Mouse (Mus musculus): ENCODE measurements around the gene Gm10837.
"Not testable (repeated sequence)": the region's sequence is repeated elsewhere in the genome, so short reads cannot be mapped to it uniquely, and the experiment has no call there.

Gm10837 gene

GRCm38 (mm10) chr14:122490441-122491328 is at the start of gene Gm10837:
Gene Gm10837 (plus strand): TSS chr14:122490586.
- DNase-seq (ENCODE audit: low read depth, low spot score): no peak

DNA sequence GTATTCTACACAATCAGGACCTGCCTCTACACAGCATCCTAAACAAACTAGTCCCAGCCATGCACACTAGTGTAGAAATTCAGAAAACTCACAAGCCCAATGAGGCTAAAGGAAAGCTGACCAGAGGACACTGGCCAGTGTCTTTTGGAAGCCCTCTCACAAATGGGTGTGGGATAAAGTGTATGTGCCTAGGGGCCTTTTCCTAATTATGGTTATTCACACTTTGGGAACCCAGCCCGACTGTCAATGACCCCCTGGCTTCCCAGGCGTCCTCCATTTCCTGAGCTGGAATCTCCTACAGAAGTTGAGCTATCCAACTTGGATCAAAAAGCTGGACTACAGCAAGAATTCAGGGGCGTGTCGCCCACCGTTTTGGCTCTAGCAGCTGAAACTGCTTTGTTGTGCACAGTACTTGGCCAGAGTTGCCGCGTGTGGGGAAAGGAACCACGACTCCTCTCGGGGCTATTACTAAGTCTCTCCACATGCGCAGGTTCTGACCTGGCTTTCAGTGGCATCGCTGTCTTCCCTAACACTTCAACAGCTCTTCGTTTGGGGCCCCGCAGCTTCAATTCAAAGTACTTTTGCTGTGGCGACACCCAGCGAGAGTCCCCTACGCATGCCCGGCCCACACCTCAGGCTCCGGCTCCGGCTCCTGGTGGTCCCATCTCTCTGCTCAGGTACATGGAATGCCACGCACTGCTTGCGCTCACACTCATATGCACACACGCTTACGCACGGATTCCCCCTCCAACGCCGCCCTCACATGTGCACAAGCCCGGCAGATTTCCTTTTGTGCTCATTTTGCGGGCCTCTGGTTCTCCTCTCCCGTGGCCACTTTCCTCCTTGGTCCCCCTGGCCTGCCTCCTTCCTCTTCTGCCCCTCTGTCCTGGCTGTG is 40.5 kb upstream of the Gm10837 start:
- DNase-seq (ENCODE audit: low read depth, low spot score): no peak

DNA sequence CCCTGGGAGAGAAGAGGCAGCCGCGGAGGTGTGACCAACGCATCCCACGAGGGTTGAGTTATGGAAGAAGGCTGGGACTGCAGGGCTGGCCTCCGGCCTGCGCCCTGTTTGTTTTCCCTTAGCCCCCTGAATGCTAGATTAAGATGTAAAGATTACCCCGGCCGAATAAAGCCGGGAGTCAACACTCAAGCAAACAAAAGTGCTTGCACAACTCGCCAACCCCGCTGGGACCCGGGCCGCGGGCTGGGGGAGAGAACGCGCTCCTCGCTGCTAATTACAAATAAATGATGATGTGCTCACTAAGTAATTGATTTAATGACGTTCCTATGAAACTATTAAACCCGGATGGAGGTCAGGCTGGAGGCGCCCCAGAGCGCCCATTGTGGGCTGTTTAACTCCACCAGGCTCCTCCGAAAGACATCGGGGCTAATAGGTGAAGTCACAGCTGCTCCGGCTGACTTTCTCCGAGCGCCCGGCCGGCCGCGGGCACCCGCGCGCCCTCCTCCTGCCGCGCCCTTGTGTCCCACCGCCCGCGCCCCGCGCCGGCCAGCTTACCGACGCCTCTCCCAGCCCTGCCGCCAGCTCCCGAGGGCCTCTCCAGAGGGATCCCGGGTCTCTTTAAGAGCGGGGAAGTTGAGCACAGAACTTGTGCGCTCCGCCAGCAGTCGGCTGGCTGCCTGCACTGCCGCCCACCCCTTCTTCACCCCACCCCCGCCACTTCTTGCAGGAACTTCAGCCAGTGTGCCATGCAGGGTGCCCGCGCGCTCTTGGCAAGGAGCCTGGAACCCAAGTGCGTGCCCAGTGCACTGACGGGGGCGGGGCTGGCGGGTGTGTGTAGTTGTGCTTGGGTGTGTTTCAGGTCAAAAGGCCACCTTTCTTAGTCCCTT is 39.6 kb upstream of the Gm10837 start, which contains the start of gene Gm5089:
Gm5089 (minus strand) TSS at position 620 of the 887 bp plus-strand sequence.
- DNase-seq (ENCODE audit: low read depth, low spot score): no peak

GRCm38 (mm10) chr14:122451551-122452145 is 38.7 kb upstream of the Gm10837 start:
- no peak for DNase-seq (ENCODE audit: low read depth, low spot score)

DNA sequence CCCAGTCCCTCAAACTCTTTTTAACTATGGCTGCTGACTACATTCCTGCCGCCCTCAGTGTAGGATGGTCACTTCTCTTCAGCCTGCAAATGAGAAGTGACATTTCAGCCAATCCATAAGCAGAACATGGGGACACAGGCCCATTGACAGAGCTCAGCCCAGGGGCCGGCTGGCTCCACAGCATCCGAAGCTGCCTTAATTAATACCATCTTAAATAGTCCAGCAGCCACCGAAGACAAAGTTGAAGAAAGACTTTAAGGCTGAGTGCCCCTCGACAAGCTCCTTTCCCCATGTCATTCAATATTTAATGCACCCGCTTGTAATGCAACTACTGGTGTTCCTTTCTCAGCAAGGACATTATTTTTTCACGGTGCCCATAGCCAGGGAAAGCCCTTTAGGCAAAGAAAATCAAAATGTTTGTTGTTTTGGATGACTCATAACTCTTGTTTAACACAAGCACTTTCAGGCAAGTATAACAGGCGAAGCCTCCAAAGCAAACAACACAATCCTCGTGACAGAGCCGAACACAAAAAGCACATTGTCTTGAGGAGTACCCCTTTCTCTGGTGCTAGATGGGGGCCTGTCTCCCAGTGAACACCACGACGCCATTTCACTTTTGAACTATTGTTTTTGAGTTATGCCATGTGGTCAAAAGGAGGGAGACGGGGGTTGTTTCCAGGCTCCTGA is 37.5 kb upstream of the Gm10837 start:
- DNase-seq (ENCODE audit: low read depth, low spot score): no peak

GRCm38 (mm10) chr14:122453388-122453995 is 36.9 kb upstream of the Gm10837 start:
- no peak for DNase-seq (ENCODE audit: low read depth, low spot score)

DNA sequence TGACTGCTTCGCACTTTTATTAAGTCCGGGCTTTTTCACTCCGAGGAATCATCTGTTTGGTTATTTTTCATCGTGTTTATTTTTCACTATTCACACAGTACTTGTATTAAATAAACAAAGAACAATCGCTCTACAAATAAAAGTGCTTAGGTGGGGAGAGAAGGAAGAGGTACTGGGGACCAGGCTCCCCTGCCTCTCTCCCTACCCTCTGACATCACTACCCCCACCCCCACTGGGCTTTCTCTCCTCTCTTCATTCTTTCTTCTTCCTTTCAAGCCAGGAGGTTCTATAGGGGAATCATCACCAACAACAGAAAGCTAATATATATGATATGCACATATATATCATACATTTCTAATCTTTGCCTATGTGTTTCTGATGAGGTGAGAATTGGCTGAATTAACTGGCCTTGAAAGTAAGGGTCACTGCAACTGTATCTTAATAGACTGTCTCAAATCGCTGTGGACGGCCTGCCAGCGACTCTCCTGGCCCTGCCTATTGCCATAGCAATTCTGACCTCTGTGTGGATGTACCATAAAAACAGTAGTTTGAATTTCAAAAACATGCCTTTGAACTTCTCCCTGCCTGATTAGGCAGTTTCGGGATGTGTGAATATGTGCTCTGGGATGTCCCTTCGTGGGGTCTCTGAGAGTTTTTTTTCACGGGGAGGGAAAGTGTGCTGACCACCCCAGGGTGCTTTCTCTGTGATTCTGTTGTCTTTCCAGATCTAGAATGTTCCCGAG is 36.2 kb upstream of the Gm10837 start:
- no peak for DNase-seq (ENCODE audit: low read depth, low spot score)

DNA sequence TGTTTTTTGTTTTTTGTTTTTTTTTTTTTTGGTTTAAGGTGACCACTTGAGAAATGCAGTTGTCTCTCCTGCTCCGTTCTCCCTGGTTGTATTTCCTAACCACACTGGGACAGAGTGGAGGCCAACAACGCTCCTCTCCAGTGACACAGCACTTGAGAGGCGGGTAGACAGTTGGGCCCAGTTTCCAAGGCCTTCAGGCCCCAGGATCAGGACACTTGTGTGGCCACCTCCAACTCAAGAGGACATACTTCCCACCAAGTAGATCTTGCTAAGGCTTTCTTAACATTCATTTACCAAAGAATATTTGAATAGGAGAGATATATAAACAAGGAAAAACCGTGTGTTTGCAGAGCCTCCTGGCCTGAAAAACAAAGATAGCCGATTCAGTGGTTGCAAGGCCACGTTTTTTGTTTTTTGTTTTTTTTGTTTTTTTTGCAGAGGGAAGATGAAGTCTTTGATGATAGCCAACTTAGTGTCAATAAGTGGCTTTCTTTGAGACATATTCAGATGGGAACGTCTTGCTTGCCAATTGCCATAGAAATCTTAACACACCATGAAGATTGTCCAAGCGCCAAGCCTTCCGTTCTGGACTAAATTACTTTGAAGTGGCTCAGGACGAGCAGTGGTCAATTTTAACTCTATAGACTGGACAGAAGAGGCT is 35.4 kb upstream of the Gm10837 start:
- no peak for DNase-seq (ENCODE audit: low read depth, low spot score)

DNA sequence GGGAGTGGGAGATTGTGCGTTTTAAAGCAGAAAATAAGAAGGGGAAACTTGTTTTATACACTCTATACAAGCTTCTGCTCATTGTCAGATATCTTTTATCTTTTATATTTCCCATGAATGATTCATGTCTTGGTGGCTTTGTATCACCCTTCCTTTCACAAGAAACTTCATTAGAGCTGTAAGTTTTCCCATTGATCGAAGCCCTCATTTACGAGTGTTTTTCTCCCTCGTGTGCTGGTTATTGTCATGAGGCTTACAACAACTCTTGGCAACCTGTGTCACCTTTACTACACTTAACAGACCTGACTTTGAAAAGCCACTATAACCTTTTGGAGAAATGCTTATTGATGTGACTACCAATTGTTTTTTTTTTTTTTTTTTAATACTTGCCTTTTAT is 34.8 kb upstream of the Gm10837 start:
- DNase-seq (ENCODE audit: low read depth, low spot score): no peak

DNA sequence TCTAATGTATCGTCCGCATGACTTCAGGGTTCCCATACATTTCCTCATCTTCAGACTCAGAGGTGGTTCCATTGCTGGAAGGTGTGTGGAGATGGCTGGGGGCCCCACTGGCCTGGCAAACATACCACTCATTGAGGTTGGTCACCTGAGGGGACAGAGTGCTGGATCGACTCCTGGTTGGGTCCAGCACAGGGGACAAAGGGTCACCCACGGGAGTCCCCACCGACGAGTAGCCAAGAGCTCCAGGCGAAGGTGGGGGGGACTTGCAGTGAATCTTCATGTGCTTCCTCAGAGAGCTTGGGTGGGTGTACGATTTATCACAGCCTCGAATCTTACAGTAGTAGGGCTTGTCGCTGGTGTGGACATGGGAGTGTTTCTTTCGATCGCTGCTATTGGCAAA is 31.1 kb upstream of the Gm10837 start:
- not testable (repeated sequence) for DNase-seq (ENCODE audit: low read depth, low spot score)

GRCm38 (mm10) chr14:122459776-122460175 is 30.6 kb upstream of the Gm10837 start:
- no peak for DNase-seq (ENCODE audit: low read depth, low spot score)

GRCm38 (mm10) chr14:122460226-122460625 is 30.2 kb upstream of the Gm10837 start:
- DNase-seq (ENCODE audit: low read depth, low spot score): no peak

GRCm38 (mm10) chr14:122461500-122461899 is 28.9 kb upstream of the Gm10837 start:
- DNase-seq (ENCODE audit: low read depth, low spot score): no peak

GRCm38 (mm10) chr14:122461966-122462365 is 28.4 kb upstream of the Gm10837 start:
- DNase-seq (ENCODE audit: low read depth, low spot score): no peak

DNA sequence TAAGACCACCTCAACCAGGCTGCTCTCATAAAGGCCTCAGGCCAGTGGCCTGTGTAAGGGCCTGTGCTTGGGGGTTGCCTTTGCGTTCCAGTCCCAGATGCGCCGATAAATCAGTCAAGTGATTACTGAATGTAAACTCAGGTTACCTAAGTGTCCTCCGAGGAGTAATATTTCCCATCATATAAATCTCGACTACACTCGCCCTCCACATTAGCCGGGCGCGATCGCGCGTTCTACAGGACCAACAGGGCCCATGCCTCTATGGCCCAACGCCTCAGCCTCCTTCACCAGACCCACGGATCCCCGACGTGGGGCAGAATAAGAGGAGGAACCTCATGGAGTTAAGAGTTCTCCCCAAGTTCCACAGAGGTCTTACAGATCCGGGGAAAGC is 27.7 kb upstream of the Gm10837 start:
- no peak for DNase-seq (ENCODE audit: low read depth, low spot score)

DNA sequence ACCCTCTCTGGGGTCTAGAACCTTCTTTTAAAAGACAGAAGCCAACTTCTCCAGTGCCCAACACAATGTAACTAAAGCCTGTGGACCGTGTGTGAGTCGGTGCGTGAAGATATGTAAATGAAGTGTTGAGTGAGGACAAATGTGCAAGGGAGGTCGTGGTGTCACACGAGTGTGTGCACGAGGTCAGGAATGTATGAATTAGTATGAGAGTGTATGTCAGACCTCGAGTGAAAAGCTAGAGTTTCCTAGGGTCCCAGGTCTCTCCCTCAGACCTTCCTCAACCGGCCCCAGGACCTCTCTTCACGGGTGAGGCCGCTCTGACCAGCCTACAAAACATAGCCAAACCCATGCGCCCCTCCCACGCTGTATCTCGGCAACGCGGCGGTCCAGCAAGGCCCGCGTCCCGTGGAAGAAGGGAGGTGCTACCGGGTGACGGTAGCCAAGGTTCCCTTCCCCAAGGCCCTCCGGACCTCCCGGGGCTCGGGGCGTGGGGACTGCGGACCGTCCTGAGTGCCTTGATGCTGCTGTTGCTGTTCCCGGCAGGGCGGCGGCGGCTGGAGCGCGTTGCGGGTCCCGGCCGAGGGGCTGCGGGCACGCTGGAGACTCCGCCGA is 27.2 kb upstream of the Gm10837 start:
- no peak for DNase-seq (ENCODE audit: low read depth, low spot score)

GRCm38 (mm10) chr14:122463734-122464341 is 26.5 kb upstream of the Gm10837 start:
- DNase-seq (ENCODE audit: low read depth, low spot score): not testable (repeated sequence)

- no peak for DNase-seq (ENCODE audit: low read depth, low spot score)
These were observed 26.0 kb upstream of the Gm10837 start for GRCm38 (mm10) chr14:122464351-122464762.

Measured in retina, postnatal 7 days (tissue).